Mouse (Mus musculus) stomach, embryonic 14.5 days (tissue): Measurements from ENCODE around the gene Olfr1480. TPM values are rescaled to one million over a fixed set of nuclear protein-coding genes. Genes with fewer than 3 reads are reported as not detected.

Source experiments
- ATAC-seq: fragments of 200-750 bp; cut with Nextera tagmentation; 2 replicates; pipeline ENCODE4 v1.8.0; 2017; ENCODE audit warnings: low read depth, moderate TSS enrichment; ENCODE audit not compliant: insufficient number of reproducible peaks, insufficient read depth, low FRiP score
- H3K27ac ChIP-seq: fragments of 300-500 bp; sonication (generic); 2 replicates; pipeline ENCODE4 v1.5.1; 2014; ENCODE audit warnings: mild to moderate bottlenecking, low read length, moderate library complexity, mixed read lengths
- H3K27me3 ChIP-seq: fragments of 300-500 bp; sonication (generic); 2 replicates; pipeline ENCODE4 v1.6.1; 2014; ENCODE audit warnings: low read length, control low read depth, mixed read lengths; ENCODE audit not compliant: control insufficient read depth, insufficient read depth
- H3K36me3 ChIP-seq: fragments of 300-500 bp; sonication (generic); 2 replicates; pipeline ENCODE4 v1.6.1; 2014; ENCODE audit warnings: mild to moderate bottlenecking, control low read depth, low read length, moderate library complexity, mixed read lengths; ENCODE audit not compliant: control insufficient read depth, insufficient read depth
- H3K4me1 ChIP-seq: fragments of 300-500 bp; sonication (generic); 2 replicates; pipeline ENCODE4 v1.6.1; 2014; ENCODE audit warnings: low read length, control low read depth, mixed read lengths; ENCODE audit not compliant: control insufficient read depth, insufficient read depth
- H3K4me2 ChIP-seq: fragments of 300-500 bp; sonication (generic); replicated peaks from 2 replicates; pipeline ENCODE4 v1.6.1; 2014; ENCODE audit warnings: low read depth, low read length, control low read depth
- H3K4me3 ChIP-seq: fragments of 300-500 bp; sonication (generic); 2 replicates; pipeline ENCODE4 v1.5.1; 2014; ENCODE audit warnings: low read depth, low read length, control low read depth
- H3K9ac ChIP-seq: fragments of 300-500 bp; sonication (generic); replicated peaks from 2 replicates; pipeline ENCODE4 v1.6.1; 2014; ENCODE audit warnings: low read depth, mild to moderate bottlenecking, control low read depth, low read length, moderate library complexity, mixed read lengths
- H3K9me3 ChIP-seq: fragments of 300-500 bp; sonication (generic); 2 replicates; pipeline ENCODE4 v1.6.1; 2016; ENCODE audit warnings: low read depth, low read length, control low read depth; ENCODE audit not compliant: control insufficient read depth
- WGBS: fragments of 180-500 bp; shearing (Covaris S2); extraction: QIAGEN DNeasy Blood & Tissue Kit; methylation state at CpG from one replicate; pipeline ENCODE4 v1.1.7; 2014; 5-methylcytosine and 5-hydroxymethylcytosine counted together
- polyA plus RNA-seq: library from polyadenylated mRNA; unstranded; fragments of >200 nt; fragmentation: Nextera tagmentation; extraction: Ambion mirVana; gene quantifications from 2 replicates; pipeline ENCODE4 v1.2.1, GENCODE M21; 2014

Gene Olfr1480
- polyA plus RNA-seq, result not detected in 2 replicates

GRCm38 (mm10) chr19:13527613-13528012 lies at the start of gene Olfr1480:
Olfr1480 (plus strand) TSS chr19:13527913.
- Histone ChIP-seq H3K27me3 (no peaks in the 10 kb centered on the region), H3K36me3 (no peaks in the 10 kb centered on the region), H3K4me1 (no peaks in the 10 kb centered on the region), H3K4me2 (no peak within 1 kb of the TSS), H3K27ac (no peak within 1 kb of the TSS), H3K9me3 (peaks cover 5% of the 10 kb centered on the region; the same call in 1 of the 2 replicates), H3K9ac (no peak within 1 kb of the TSS), H3K4me3 (no peak within 1 kb of the TSS)
- no peak for ATAC-seq
- 80% methylated on average over 2 of the region's 2 CpGs for WGBS

- H3K36me3 ChIP-seq, result no peaks in the 10 kb centered on the region
Measured at GRCm38 (mm10) chr19:13480096-13480495, 47.6 kb upstream of the Olfr1480 start, which contains the start of gene Olfr1475. Olfr1475 (minus strand) TSS chr19:13480196.

GRCm38 (mm10) chr19:13500246-13500645 lies 27.5 kb upstream of the Olfr1480 start, which contains the start of gene Olfr1477:
Olfr1477 (plus strand) TSS chr19:13500546.
- Histone ChIP-seq H3K4me3 (no peak within 1 kb of the TSS), H3K36me3 (no peaks in the 10 kb centered on the region), H3K27me3 (no peaks in the 10 kb centered on the region), H3K27ac (no peak within 1 kb of the TSS), H3K9me3 (no peaks in the 10 kb centered on the region), H3K4me2 (no peak within 1 kb of the TSS), H3K4me1 (no peaks in the 10 kb centered on the region), H3K9ac (no peak within 1 kb of the TSS)
- 67% methylated on average over 3 of the region's 3 CpGs for WGBS
- no peak for ATAC-seq

More at GRCm38 (mm10) chr19:13480096-13480495, 47.6 kb upstream of the Olfr1480 start, which contains the start of gene Olfr1475:
- H3K27me3 ChIP-seq, result no peaks in the 10 kb centered on the region
- no peak within 1 kb of the TSS for H3K27ac ChIP-seq
- no peaks in the 10 kb centered on the region for H3K9me3 ChIP-seq
- no peak within 1 kb of the TSS for H3K4me3 ChIP-seq
- H3K4me2 ChIP-seq, result no peak within 1 kb of the TSS
- no peak within 1 kb of the TSS for H3K9ac ChIP-seq
- H3K4me1 ChIP-seq, result no peaks in the 10 kb centered on the region
- ATAC-seq, result no peak

Other genes with a start within 250 kb of the Olfr1480 start
- gene Olfr1465, start 212.4 kb upstream of the Olfr1480 start, polyA plus RNA-seq, result not detected in 2 replicates
- not detected in 2 replicates for gene Olfr1466, start 189.1 kb upstream of the Olfr1480 start, polyA plus RNA-seq
- gene Olfr1467, start 165.7 kb upstream of the Olfr1480 start, polyA plus RNA-seq, result not detected in 2 replicates
- gene Olfr1469, start 120.1 kb upstream of the Olfr1480 start, polyA plus RNA-seq, result not detected in 2 replicates
- gene Olfr1471, start 84.5 kb upstream of the Olfr1480 start, polyA plus RNA-seq, result not detected in 2 replicates
- gene Olfr1472, start 71.8 kb upstream of the Olfr1480 start, polyA plus RNA-seq, result not detected in 2 replicates
- not detected in 2 replicates for gene Olfr1474, start 58.3 kb upstream of the Olfr1480 start, polyA plus RNA-seq
- not detected in 2 replicates for gene Olfr1475, start 47.7 kb upstream of the Olfr1480 start, polyA plus RNA-seq
- not detected in 2 replicates for gene Olfr1477, start 27.4 kb upstream of the Olfr1480 start, polyA plus RNA-seq
- not detected in 2 replicates for gene Olfr1484, start 55.6 kb downstream of the Olfr1480 start, polyA plus RNA-seq
- gene Olfr1487, start 89.5 kb downstream of the Olfr1480 start, polyA plus RNA-seq, result not detected in 2 replicates
- gene Olfr1489, start 103.7 kb downstream of the Olfr1480 start, polyA plus RNA-seq, result not detected in 2 replicates
- gene Olfr1490, start 123.2 kb downstream of the Olfr1480 start, polyA plus RNA-seq, result not detected in 2 replicates
- not detected in 2 replicates for gene Olfr1491, start 169.4 kb downstream of the Olfr1480 start, polyA plus RNA-seq
- gene Olfr1493-ps1, start 195.4 kb downstream of the Olfr1480 start, polyA plus RNA-seq, result not detected in 2 replicates
- gene Olfr1494, start 211.8 kb downstream of the Olfr1480 start, polyA plus RNA-seq, result not detected in 2 replicates
- not detected in 2 replicates for gene Olfr1495, start 236.7 kb downstream of the Olfr1480 start, polyA plus RNA-seq
- not detected in 2 replicates for gene Olfr1496, start 250.0 kb downstream of the Olfr1480 start, polyA plus RNA-seq